Mouse (Mus musculus): Measurements from ENCODE around the gene Tmem9.

Gene Tmem9

DNA sequence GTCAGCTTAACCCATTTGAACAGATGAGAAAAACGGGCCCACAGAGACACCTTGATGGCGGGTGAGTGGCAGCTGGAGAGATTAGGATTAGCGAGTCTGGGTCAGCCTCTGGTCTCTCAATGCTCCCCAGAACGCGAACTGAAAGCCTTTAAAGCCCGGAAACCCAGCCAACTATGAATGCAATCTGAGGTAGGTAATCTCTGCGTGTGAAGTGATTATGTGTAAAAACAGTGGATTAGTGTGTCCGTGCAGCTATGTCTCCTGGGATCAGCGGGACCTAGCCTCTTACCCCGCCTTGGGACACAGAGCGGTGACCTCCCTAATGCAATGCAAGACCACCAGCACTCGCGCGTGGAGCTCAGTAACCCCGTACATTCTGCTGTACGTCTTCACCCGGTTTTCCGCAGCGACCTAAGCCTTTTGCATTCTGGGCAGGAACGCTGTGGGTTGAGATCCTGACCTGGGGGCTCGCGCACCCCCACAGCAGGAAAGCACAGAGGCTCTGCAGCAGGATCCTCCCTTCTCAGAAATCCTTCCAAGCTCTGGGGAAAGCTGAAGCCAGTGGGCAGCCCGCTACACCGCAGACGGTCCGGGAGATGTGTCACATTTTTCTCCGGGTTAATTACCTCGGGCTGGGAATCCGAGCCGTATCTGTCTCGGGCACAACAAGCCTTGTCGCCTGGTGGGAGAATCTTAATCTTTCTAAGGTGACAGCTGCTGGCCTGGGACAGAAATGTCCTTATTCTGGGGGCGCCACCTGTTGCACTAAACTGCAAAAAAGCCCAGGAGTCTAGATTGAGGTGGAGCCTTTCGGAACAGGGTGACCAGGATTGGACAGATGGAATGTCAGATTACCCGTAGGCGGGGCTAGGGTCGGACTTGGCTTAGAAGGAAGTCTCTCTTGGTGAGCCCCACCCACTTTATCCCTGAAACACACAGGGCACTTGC is at the start of gene Tmem9:
Gene Tmem9, plus strand, starts transcription at position 940 of the 948 bp plus-strand sequence.
- DNase-seq: peak; percentile 98

DNA sequence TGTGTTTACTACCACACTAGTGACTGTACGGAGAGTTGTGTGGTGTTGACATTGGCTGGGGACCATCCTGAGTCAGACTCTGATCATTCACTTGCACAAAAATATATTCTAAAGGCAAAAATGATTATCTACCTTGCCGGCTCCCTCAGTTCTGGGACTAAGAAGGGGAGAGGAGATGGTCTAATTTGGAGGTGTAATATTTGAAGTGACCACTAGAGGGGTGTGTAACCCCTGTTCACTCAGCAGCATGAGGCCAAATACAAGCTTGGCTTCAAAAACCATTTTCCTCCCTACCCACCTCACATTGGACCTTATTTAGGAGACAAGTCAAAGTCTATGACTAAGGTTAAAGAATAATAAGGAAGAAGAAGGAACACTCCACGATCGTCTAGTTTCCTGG is 49.5 kb upstream of the Tmem9 start:
- peak; percentile 72 for DNase-seq

- DNase-seq: no peak
Observed at GRCm38 (mm10) chr1:135963177-135963576, 44.8 kb upstream of the Tmem9 start.

- DNase-seq: no peak
Observed at GRCm38 (mm10) chr1:135964561-135964960, 43.4 kb upstream of the Tmem9 start.

- no peak for DNase-seq
Observed at GRCm38 (mm10) chr1:135967739-135968138, 40.2 kb upstream of the Tmem9 start.

DNA sequence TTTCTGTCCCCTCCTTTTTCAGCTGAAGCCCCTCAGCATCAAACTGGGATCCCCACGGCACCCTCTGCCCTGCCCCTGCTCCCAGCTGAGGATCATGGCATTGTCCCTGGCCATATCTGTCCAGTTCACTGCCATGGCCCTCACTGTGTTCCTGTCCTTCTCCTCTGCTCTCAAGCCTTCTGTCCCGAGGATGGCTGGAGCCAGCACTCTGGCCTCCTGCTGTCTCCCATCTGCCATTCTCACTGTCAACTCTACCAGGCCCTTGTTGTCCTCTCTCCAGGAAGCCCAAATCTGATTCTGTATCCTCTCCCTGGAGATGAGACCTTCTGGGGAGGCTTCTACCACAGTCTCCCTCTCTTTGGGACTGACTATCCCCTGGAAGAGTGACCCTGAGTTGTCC is 37.5 kb upstream of the Tmem9 start:
- DNase-seq: no peak

- DNase-seq: no peak
Observed at GRCm38 (mm10) chr1:135972576-135972975, 35.4 kb upstream of the Tmem9 start.

- no peak for DNase-seq
Observed at GRCm38 (mm10) chr1:135984105-135984504, 23.8 kb upstream of the Tmem9 start.

DNA sequence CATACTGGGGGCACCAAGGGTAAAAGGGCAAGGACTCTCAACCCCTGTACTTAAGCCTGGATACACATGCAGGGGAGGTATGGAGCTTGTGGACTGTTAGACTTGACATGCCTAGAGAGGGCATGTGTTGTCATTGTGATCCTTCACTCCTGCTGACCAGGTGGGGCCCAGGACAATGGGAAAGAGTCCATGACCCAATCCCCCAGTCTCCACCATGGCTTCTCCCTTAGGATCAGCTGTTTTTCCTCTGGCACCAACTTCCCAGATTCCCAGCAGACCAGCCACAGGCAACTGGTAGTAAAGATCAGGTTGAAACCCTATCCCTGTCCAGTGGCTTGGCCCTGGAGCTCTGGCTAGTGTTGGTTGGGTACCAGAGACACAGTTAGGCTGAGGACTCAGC is 18.1 kb upstream of the Tmem9 start:
- DNase-seq: no peak

- peak; percentile 45 for DNase-seq
Observed at GRCm38 (mm10) chr1:135993470-135993869, 14.5 kb upstream of the Tmem9 start.

- DNase-seq: no peak
Observed at GRCm38 (mm10) chr1:135997537-135997936, 10.4 kb upstream of the Tmem9 start.

GRCm38 (mm10) chr1:135999720-136000287 is 8.1 kb upstream of the Tmem9 start:
- no peak for DNase-seq

- DNase-seq: peak; percentile 85
Observed at GRCm38 (mm10) chr1:136001438-136001837, 6.5 kb upstream of the Tmem9 start.

GRCm38 (mm10) chr1:136006292-136006748 is 1.6 kb upstream of the Tmem9 start, which contains the start of gene Igfn1:
Igfn1 (minus strand) TSS chr1:136006342.
- DNase-seq: no peak

DNA sequence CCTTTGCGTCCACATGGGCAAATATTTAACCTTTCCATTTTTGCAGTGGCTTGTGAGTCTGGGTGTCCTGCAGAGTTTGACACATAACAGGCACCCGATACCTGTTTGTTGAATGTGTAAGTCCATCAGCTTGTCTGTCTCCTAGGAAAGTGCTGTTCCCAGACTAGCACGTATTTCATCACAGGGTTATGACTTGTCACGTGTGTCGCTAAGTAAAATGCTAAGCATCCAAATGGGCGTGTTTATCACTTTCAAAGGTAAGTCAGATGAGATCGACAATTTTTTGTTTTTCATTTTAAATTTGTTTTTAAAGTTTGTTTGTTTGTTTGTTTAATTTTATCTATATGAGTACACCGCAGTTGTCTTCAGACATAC is 196 bp downstream of the Tmem9 start:
- no peak for DNase-seq

GRCm38 (mm10) chr1:136010247-136010646 is 2.3 kb downstream of the Tmem9 start:
- DNase-seq: no peak

- no peak for DNase-seq
Observed at GRCm38 (mm10) chr1:136013513-136013912, 5.6 kb downstream of the Tmem9 start.

GRCm38 (mm10) chr1:136014796-136015502 is 7.0 kb downstream of the Tmem9 start:
- no peak for DNase-seq

GRCm38 (mm10) chr1:136017307-136017706 is 9.4 kb downstream of the Tmem9 start:
- DNase-seq: no peak

DNA sequence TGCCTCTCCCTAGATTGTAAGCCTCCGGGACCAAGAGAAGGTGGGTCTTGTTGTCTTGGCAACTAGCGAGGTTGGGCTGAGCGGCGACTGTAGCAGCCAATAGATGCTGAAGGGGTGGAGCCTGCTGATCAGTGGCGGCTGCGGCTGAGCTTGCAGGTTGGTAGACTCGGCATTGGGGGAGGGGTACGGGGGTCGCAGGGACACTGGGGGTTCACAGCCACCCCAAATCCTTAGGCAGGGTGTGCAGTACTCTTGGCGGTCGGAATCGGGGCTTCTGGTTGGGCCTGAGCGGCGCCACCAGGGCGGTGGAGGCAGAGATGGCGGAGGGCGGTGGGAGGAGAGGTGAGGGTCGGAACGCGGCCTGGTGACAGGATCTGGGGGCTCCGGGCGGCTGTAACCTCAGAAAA is 10.0 kb downstream of the Tmem9 start:
- DNase-seq: peak; percentile 97

DNA sequence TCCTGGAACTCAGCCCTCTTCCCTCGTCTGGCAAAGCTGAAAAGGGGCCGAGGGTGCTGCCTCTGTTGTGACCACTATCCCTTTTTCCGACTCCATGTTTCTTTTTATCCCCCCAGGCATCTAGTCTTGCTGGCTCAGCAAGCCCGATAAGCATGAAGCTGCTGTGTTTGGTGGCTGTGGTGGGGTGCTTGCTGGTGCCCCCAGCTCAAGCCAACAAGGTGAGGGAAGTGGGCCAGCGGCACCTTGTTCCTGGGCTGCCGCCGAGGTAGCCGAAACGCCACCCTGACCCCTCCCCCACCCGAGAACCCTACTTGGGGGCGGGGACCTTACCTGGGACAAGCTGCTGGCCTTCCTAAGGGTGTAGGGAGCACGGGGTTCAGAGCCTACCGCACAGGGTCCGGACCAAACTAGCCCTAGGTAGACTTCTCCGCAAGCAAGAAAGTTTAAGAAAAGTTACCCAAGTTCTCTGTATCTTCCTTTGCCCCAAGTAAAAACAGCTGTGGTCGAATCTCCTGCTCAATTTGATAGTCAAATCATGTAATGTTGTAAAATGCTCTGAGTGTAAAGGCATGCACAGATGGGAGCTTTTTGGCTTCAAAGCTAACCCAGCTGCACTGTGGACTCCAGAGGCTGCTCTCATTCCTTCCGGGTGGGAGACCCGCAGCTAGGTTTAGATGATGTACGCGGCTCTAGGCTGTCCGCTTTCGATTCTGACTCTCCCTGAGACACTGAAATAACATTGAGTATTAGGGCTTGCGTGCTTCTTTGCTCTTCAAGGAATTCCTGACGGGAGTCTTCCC is 10.6 kb downstream of the Tmem9 start:
- DNase-seq: peak; percentile 61

GRCm38 (mm10) chr1:136030201-136030600 is 22.3 kb downstream of the Tmem9 start:
- DNase-seq: no peak

DNA sequence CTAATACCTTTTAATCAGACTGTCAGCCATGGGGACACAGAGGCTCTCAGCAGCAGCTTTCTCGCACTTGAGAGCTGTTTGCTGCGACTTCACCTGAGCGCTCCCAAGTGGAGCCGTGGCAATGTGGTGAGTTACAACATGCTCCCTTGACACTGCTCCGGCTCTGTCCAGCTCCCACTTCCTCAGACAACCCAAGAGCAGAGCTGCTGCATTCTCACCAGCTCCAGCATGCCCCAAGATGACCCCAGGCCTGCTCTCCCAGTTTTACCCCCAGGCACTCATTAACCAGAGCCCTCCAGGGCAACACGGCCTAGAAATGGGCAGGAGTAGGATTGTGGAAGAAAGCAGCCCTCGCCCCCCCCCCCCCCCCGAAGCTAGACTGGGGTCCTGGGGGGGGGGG is 23.7 kb downstream of the Tmem9 start:
- DNase-seq: peak; percentile 54
